Mouse (Mus musculus): Measurements from ENCODE around the gene Rnase12.

- TF ChIP-seq POLR2A (IDR thresholded peaks at IDR 0.05; ENCODE audit: extremely low read depth, insufficient read depth, low read length) (no peak), CTCF (IDR thresholded peaks at IDR 0.05; ENCODE audit: low read depth, low read length) (no peak)
Measured at GRCm38 (mm10) chr14:51088166-51088969, 30.9 kb upstream of the Rnase12 start.
